Mouse (Mus musculus) thymus, postnatal 4 days (tissue): ENCODE measurements around the gene Pgm3.
A peak's percentile ranks its signal among the peaks of the same experiment; 100 is the strongest.
"Not testable (repeated sequence)": the region's sequence is repeated elsewhere in the genome, so short reads cannot be mapped to it uniquely, and the experiment has no call there.

Experiments used
- DNase-seq: peaks from one replicate; pipeline ENCODE4 v3.0.0; 2021

Gene Pgm3

GRCm38 (mm10) chr9:86571540-86572135 lies at the start of gene Pgm3, which contains the start of gene Rwdd2a:
Pgm3 (minus strand) TSS chr9:86571842.
Rwdd2a (plus strand) TSS chr9:86571991.
- DNase-seq, result peak; percentile 99

- no peak for DNase-seq
These were observed 47.9 kb upstream of the Pgm3 start for GRCm38 (mm10) chr9:86619341-86620139.

GRCm38 (mm10) chr9:86617837-86618492 lies 46.3 kb upstream of the Pgm3 start:
- DNase-seq, result no peak

GRCm38 (mm10) chr9:86615765-86616164 lies 44.1 kb upstream of the Pgm3 start:
- DNase-seq, result no peak

GRCm38 (mm10) chr9:86612091-86612490 lies 40.4 kb upstream of the Pgm3 start:
- no peak for DNase-seq

GRCm38 (mm10) chr9:86605776-86606175 lies 34.1 kb upstream of the Pgm3 start:
- DNase-seq, result no peak

- DNase-seq, result no peak
These were observed 28.2 kb upstream of the Pgm3 start for GRCm38 (mm10) chr9:86599723-86600303.

- not testable (repeated sequence) for DNase-seq
These were observed 25.3 kb upstream of the Pgm3 start for GRCm38 (mm10) chr9:86596983-86597382.

- not testable (repeated sequence) for DNase-seq
These were observed 22.7 kb upstream of the Pgm3 start for GRCm38 (mm10) chr9:86594357-86594767.

GRCm38 (mm10) chr9:86592676-86593668 lies 21.3 kb upstream of the Pgm3 start:
- DNase-seq, result no peak

GRCm38 (mm10) chr9:86587019-86587795 lies 15.6 kb upstream of the Pgm3 start:
- no peak for DNase-seq

- DNase-seq, result peak; percentile 81
These were observed 12.1 kb upstream of the Pgm3 start for GRCm38 (mm10) chr9:86583740-86584139.

- DNase-seq, result peak; percentile 37
These were observed 8.0 kb upstream of the Pgm3 start for GRCm38 (mm10) chr9:86579657-86580056.

- no peak for DNase-seq
These were observed 3.5 kb upstream of the Pgm3 start for GRCm38 (mm10) chr9:86575178-86575577.

- DNase-seq, result no peak
These were observed 2.1 kb upstream of the Pgm3 start for GRCm38 (mm10) chr9:86573616-86574303.

- peak; percentile 95 for DNase-seq
These were observed 1.1 kb upstream of the Pgm3 start for GRCm38 (mm10) chr9:86572636-86573291.

GRCm38 (mm10) chr9:86572196-86572595 lies 554 bp upstream of the Pgm3 start:
- peak; percentile 73 for DNase-seq

GRCm38 (mm10) chr9:86570946-86571345 lies 696 bp downstream of the Pgm3 start:
- no peak for DNase-seq

- DNase-seq, result no peak
These were observed 1.3 kb downstream of the Pgm3 start for GRCm38 (mm10) chr9:86570261-86570890.
